Comparison of ENCODE assay signal across 12 mouse cellular contexts in the genomic region with DNA sequence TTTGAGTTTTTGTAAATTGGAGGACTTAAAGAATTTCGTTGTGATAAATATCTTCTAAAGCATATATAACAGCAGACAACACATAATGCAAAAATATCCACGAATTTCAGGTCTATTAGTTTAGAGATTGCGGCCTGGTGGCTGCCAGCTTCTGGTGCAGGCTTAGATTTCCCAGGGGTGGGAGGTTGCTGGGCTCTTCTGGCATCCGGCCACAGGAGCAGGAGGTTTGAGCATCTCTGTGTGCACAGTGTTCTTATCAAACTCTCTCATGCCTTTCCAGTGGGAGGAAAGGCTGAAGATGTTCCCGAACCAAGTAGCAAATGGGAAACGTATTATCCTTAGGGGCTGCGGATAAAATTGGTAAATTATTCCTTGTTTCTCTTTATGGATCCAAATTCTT.
DNase-seq lines count a peak whose midpoint lies in the region; ATAC-seq lines count a peak whose summit lies in the region.
"Had no signal": no experiment of that assay in that cellular context is flagged by ENCODE, and none has a peak within 500 bp of the region (broad histone marks: within the 10 kb centered on the region; RNA-seq: fewer than 3 reads in every experiment).

No protein-coding gene starts in this region.

- H3K9me3 ChIP-seq in embryonic facial prominence, embryonic 14.5 days (ENCODE audit: control insufficient read depth, low read length) = no peaks in the 10 kb centered on the region
- no peaks in the 10 kb centered on the region for H3K9me3 ChIP-seq in embryonic facial prominence, embryonic 10.5 days
- H3K9me3 ChIP-seq in kidney, embryonic 14.5 days (ENCODE audit: control insufficient read depth, low read length) = no peaks in the 10 kb centered on the region
- H3K9me3 ChIP-seq in heart, embryonic 12.5 days (replicated peaks) = no peaks in the 10 kb centered on the region
- H3K9me3 ChIP-seq: forebrain, embryonic 12.5 days had no signal

- no peak overlapping the region for H3K9ac ChIP-seq in embryonic facial prominence, embryonic 14.5 days (ENCODE audit: low read depth, low read length)
- H3K9ac ChIP-seq in kidney, embryonic 14.5 days (ENCODE audit: low read depth, low read length) = no peak overlapping the region
- no peak overlapping the region for H3K9ac ChIP-seq in heart, embryonic 12.5 days
- H3K9ac ChIP-seq: forebrain, embryonic 12.5 days had no signal

- H3K4me3 ChIP-seq in embryonic facial prominence, embryonic 14.5 days (ENCODE audit: low read depth, low read length) = no peak overlapping the region
- no peak overlapping the region for H3K4me3 ChIP-seq in embryonic facial prominence, embryonic 10.5 days
- H3K4me3 ChIP-seq in kidney, embryonic 14.5 days (ENCODE audit: low read length) = no peak overlapping the region
- H3K4me3 ChIP-seq in heart, embryonic 12.5 days = no peak overlapping the region
- H3K4me3 ChIP-seq: forebrain, embryonic 12.5 days had no signal

- ATAC-seq in embryonic facial prominence, embryonic 14.5 days (ENCODE audit: low read depth) = no peak
- ATAC-seq in kidney, embryonic 14.5 days (ENCODE audit: low FRiP score, low TSS enrichment) = no peak
- no peak for ATAC-seq in heart, embryonic 12.5 days (ENCODE audit: insufficient number of reproducible peaks, low FRiP score)

- peaks cover 47% of the 10 kb centered on the region for H3K27me3 ChIP-seq in embryonic facial prominence, embryonic 14.5 days (replicated peaks; ENCODE audit: control insufficient read depth, insufficient read depth, low read length)
- H3K27me3 ChIP-seq in embryonic facial prominence, embryonic 10.5 days (replicated peaks; ENCODE audit: low read depth, poor library complexity, severe bottlenecking) = peaks cover 64% of the 10 kb centered on the region
- no peaks in the 10 kb centered on the region for H3K27me3 ChIP-seq in kidney, embryonic 14.5 days (ENCODE audit: control insufficient read depth, insufficient read depth, low read length)
- peaks cover 67% of the 10 kb centered on the region for H3K27me3 ChIP-seq in heart, embryonic 12.5 days (replicated peaks)

- H3K27ac ChIP-seq in embryonic facial prominence, embryonic 14.5 days (replicated peaks; ENCODE audit: low read depth, low read length) = no peak overlapping the region
- H3K27ac ChIP-seq in embryonic facial prominence, embryonic 10.5 days (replicated peaks) = no peak overlapping the region
- peak overlapping the region; percentile 74; the same call in 1 of the 2 replicates for H3K27ac ChIP-seq in kidney, embryonic 14.5 days (ENCODE audit: low read depth, low read length)
- no peak overlapping the region for H3K27ac ChIP-seq in heart, embryonic 12.5 days (ENCODE audit: poor library complexity, severe bottlenecking)
- H3K27ac ChIP-seq: forebrain, embryonic 12.5 days had no signal

- peak; percentile 13 for DNase-seq in embryonic facial prominence, embryonic 14.5 days (ENCODE audit: low spot score)
- no peak for DNase-seq in embryonic facial prominence, embryonic 10.5 days (ENCODE audit: low spot score)
- no peak for DNase-seq in kidney, adult 9 months
- DNase-seq in brain, adult 2 months (ENCODE audit: low read depth, low spot score) = peak; percentile 11
- peak; percentile 63 for DNase-seq in kidney, postnatal 10 days
- DNase-seq in adrenal gland, postnatal 36 days = no peak
- DNase-seq: adrenal gland, postnatal 25 days; cerebellum, adult 11-12 months; lung, postnatal 4 days had no signal

- H3K36me3 ChIP-seq in embryonic facial prominence, embryonic 14.5 days (ENCODE audit: control insufficient read depth, insufficient read depth, low read length) = no peaks in the 10 kb centered on the region
- no peaks in the 10 kb centered on the region for H3K36me3 ChIP-seq in embryonic facial prominence, embryonic 10.5 days (replicated peaks)
- H3K36me3 ChIP-seq in kidney, embryonic 14.5 days (ENCODE audit: control insufficient read depth, insufficient read depth, low read length) = no peaks in the 10 kb centered on the region
- H3K36me3 ChIP-seq in heart, embryonic 12.5 days = no peaks in the 10 kb centered on the region
- H3K36me3 ChIP-seq: forebrain, embryonic 12.5 days had no signal

- no peaks in the 10 kb centered on the region for H3K4me1 ChIP-seq in embryonic facial prominence, embryonic 14.5 days (ENCODE audit: control insufficient read depth, insufficient read depth, low read length)
- no peaks in the 10 kb centered on the region for H3K4me1 ChIP-seq in embryonic facial prominence, embryonic 10.5 days
- peaks cover 3% of the 10 kb centered on the region; the same call in 1 of the 2 replicates for H3K4me1 ChIP-seq in kidney, embryonic 14.5 days (ENCODE audit: control insufficient read depth, insufficient read depth, low read length)
- no peaks in the 10 kb centered on the region for H3K4me1 ChIP-seq in heart, embryonic 12.5 days (replicated peaks)
- H3K4me1 ChIP-seq: forebrain, embryonic 12.5 days had no signal

- 71% methylated on average over 7 of the region's 7 CpGs for WGBS in embryonic facial prominence, embryonic 14.5 days
- WGBS in embryonic facial prominence, embryonic 10.5 days = 81% methylated on average over 7 of the region's 7 CpGs
- WGBS in kidney, embryonic 14.5 days = 60% methylated on average over 7 of the region's 7 CpGs
- 62% methylated on average over 7 of the region's 7 CpGs for WGBS in heart, embryonic 12.5 days

- no peak overlapping the region for H3K4me2 ChIP-seq in embryonic facial prominence, embryonic 14.5 days (ENCODE audit: low read depth, low read length)
- no peak overlapping the region for H3K4me2 ChIP-seq in kidney, embryonic 14.5 days (replicated peaks; ENCODE audit: low read depth, low read length)
- no peak overlapping the region for H3K4me2 ChIP-seq in heart, embryonic 12.5 days
- H3K4me2 ChIP-seq: forebrain, embryonic 12.5 days had no signal

Comparison
In these comparisons a context has a peak if more than half of its experiments do, and no peak if none do; other contexts are left out.
1. DNase-seq: peak in embryonic facial prominence, embryonic 14.5 days (single experiment), brain, adult 2 months (single experiment) and kidney, postnatal 10 days (single experiment); none in embryonic facial prominence, embryonic 10.5 days (single experiment), kidney, adult 9 months (single experiment) and adrenal gland, postnatal 36 days (0 of 2).